Mouse (Mus musculus) C2C12 (cell line): ENCODE data around the gene Vps13d. TPM values are rescaled to one million over a fixed set of nuclear protein-coding genes. Genes with fewer than 3 reads are reported as not detected.

Experiments used
- H3K27me3 ChIP-seq: one replicate; pipeline ENCODE4 v1.6.1; 2011; ENCODE audit not compliant: control insufficient read depth, insufficient read depth, insufficient read length
- H3K36me3 ChIP-seq: one replicate; pipeline ENCODE4 v1.6.1; 2011; ENCODE audit not compliant: control insufficient read depth, insufficient read depth
- H3K4me3 ChIP-seq: one replicate; pipeline ENCODE4 v1.5.1; 2011; ENCODE audit warnings: mild to moderate bottlenecking, control low read depth; ENCODE audit not compliant: poor library complexity, insufficient read depth, severe bottlenecking
- H3K79me2 ChIP-seq: one replicate; pipeline ENCODE4 v1.6.1; 2011; ENCODE audit not compliant: control insufficient read depth, insufficient read depth
- H3K79me3 ChIP-seq: one replicate; pipeline ENCODE4 v1.6.1; 2011; ENCODE audit warnings: low read depth, control low read depth
- H3ac ChIP-seq: one replicate; pipeline ENCODE3; 2011; ENCODE audit warnings: low read depth; ENCODE audit not compliant: control insufficient read depth, insufficient read length
- CEBPB ChIP-seq: IDR thresholded peaks from one replicate; pipeline ENCODE4 v1.6.1; 2011; ENCODE audit warnings: low read depth, mild to moderate bottlenecking, control low read depth, moderate library complexity
- CTCF ChIP-seq: IDR thresholded peaks from one replicate; pipeline ENCODE4 v1.5.1; 2011; ENCODE audit not compliant: control insufficient read depth, insufficient read depth, insufficient read length
- FOSL1 ChIP-seq: IDR thresholded peaks from one replicate; pipeline ENCODE4 v1.8.0; 2011; ENCODE audit warnings: mild to moderate bottlenecking, low read length; ENCODE audit not compliant: poor library complexity, insufficient read depth, severe bottlenecking
- MAX ChIP-seq: IDR thresholded peaks from one replicate; pipeline ENCODE4 v1.6.1; 2011; ENCODE audit warnings: mild to moderate bottlenecking, control low read depth
- MYOD1 ChIP-seq: IDR thresholded peaks from one replicate; pipeline ENCODE4 v1.6.1; 2011; ENCODE audit warnings: low read depth; ENCODE audit not compliant: control insufficient read depth, insufficient read length
- MYOG ChIP-seq: IDR thresholded peaks from one replicate; pipeline ENCODE4 v1.6.1; 2011; ENCODE audit not compliant: control insufficient read depth, insufficient read length; ENCODE audit errors: extremely low read depth
- USF1 ChIP-seq: IDR thresholded peaks from one replicate; pipeline ENCODE4 v1.6.1; 2011; ENCODE audit warnings: low read depth, mild to moderate bottlenecking, control low read depth, moderate library complexity
- polyA plus RNA-seq: library from polyadenylated mRNA; unstranded; fragments of >200 nt; fragmentation: generic; extraction: Trizol; gene quantifications from one replicate; pipeline ENCODE4 v1.2.1, GENCODE M21; 2012; ENCODE audit warnings: missing spikeins

Gene Vps13d
- polyA plus RNA-seq, 1 experiment, result 6.0 TPM

DNA sequence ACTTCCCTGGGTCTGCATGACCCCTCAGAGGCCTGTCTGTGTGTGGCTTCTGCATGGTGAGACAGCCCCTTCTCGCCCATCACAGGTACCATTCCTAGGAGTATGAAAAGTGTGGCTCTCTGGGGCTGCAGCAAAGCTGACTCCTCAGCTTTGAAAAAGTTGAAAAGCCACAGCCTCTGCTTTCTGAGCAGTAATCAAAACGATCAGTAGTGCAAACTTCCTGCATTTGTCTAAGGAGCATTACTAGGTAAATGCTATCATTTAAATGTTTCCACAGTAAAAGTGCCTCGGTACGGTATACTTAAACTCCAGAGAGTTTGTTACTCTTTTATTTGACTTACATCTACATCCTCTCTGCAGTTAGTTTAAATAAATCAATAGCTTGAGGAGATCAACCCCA, 59.3 kb downstream of the Vps13d start:
- Histone ChIP-seq H3ac (no peak overlapping the region), H3K4me3 (no peak overlapping the region), H3K27me3 (no peaks in the 10 kb centered on the region), H3K79me2 (no peaks in the 10 kb centered on the region), H3K36me3 (peaks cover 20% of the 10 kb centered on the region), H3K79me3 (no peaks in the 10 kb centered on the region)
- TF ChIP-seq CTCF (no peak), MYOG (no peak), MAX (no peak), FOSL1 (no peak), MYOD1 (no peak), CEBPB (no peak), USF1 (no peak)

DNA sequence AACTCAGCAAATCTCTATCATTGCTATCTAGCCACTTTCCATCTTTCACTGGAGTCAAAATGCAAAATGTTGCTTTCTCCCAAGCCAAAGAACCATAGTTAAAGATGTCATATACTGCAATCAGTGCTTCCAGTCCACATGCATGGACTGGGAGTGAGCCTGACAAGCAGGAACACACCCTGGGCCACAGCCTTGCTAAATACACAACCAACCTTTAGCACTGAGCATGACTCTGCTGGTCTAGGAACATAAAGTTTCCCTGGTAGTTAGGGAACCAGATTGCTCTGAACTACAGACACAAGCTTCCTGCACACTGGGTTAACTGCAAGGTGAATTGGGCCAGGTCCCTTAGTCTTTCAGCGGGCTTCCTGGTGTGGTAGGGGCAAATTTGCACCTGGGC, 64.0 kb downstream of the Vps13d start:
- H3K27me3 ChIP-seq, result no peaks in the 10 kb centered on the region
- H3K36me3 ChIP-seq, result peaks cover 27% of the 10 kb centered on the region
- H3ac ChIP-seq, result no peak overlapping the region
- H3K4me3 ChIP-seq, result no peak overlapping the region
- no peaks in the 10 kb centered on the region for H3K79me2 ChIP-seq
- no peaks in the 10 kb centered on the region for H3K79me3 ChIP-seq
- TF ChIP-seq CEBPB, result no peak
- TF ChIP-seq MYOG, result no peak
- TF ChIP-seq MAX, result no peak
- no peak for TF ChIP-seq FOSL1
- TF ChIP-seq MYOD1, result no peak
- TF ChIP-seq USF1, result no peak
- no peak for TF ChIP-seq CTCF

DNA sequence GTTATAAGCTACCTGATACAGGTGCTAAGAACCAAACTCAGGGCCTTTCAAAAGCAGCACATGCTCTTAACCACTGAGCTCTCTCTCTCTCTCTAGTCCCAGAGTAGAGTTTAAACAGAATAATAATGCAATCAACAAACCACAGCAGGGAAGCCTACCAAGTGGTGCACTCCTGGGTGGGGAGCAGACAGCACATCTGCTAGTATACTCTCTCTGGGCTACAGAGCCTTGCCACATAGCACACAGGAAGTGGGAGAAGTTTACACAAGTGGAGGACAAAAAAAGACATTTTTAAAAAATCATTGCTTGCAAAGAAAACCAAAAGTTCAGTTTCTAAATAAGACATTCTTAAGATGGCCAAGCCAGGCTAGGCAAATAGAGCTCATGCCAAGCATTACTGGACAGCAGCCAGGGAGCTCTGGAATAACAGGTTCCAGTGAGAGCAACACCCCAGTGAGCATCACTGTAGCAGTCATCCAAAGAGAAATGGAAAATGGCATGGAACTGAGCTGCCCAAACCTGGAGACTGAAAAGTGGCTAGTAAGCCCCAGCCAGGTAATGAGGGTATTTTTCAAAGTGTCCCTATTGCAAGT, 64.8 kb downstream of the Vps13d start:
- TF ChIP-seq FOSL1, result no peak
- TF ChIP-seq CTCF, result no peak
- no peak for TF ChIP-seq USF1
- TF ChIP-seq MYOG, result no peak
- TF ChIP-seq CEBPB, result no peak
- no peak for TF ChIP-seq MYOD1
- TF ChIP-seq MAX, result no peak

DNA sequence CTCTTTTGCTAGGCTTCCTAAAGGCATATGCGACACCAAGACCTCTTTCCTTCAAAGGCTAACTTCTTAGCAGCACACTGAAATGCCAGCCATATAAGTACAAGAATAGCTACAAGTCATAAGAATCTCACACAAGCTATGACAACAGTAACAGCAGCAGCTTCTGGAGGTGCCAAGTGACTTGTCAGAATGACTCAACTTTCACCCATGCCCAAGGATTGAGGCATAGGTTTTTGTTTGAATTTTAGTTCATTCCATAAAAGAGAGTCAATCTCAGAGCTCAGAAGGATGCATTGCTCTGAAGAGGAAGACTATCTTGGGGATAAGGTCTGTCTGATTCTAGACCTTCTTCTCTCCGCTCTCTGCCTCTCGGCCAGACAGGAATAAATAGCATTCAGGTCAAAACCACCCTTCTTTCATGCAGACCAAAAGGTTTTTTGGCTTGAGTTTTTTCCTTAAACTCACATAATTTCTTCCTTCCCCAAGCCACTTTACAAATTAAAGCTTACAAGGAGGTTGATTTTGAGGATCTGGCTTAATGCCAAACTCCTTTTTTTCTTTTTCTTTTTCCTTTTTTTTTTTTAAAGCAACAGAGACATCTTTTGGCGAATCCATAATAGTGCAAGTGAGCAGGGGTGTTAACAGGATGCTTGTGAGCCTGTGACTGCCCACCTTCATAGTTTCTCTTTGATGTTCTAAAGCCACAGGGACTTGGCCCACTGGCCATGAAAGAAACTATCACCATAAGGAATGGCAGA, 69.2 kb downstream of the Vps13d start:
- H3K4me3 ChIP-seq, result no peak overlapping the region
- no peaks in the 10 kb centered on the region for H3K79me3 ChIP-seq
- no peaks in the 10 kb centered on the region for H3K79me2 ChIP-seq
- no peak overlapping the region for H3ac ChIP-seq
- H3K36me3 ChIP-seq, result peaks cover 48% of the 10 kb centered on the region
- TF ChIP-seq CEBPB (no peak), MAX (no peak), FOSL1 (no peak), MYOD1 (no peak), USF1 (no peak), MYOG (no peak), CTCF (no peak)
- H3K27me3 ChIP-seq, result no peaks in the 10 kb centered on the region

More for the DNA sequence above, 64.8 kb downstream of the Vps13d start:
- Histone ChIP-seq H3ac (no peak overlapping the region), H3K79me2 (no peaks in the 10 kb centered on the region), H3K36me3 (peaks cover 32% of the 10 kb centered on the region), H3K27me3 (no peaks in the 10 kb centered on the region), H3K4me3 (no peak overlapping the region), H3K79me3 (no peaks in the 10 kb centered on the region)

DNA sequence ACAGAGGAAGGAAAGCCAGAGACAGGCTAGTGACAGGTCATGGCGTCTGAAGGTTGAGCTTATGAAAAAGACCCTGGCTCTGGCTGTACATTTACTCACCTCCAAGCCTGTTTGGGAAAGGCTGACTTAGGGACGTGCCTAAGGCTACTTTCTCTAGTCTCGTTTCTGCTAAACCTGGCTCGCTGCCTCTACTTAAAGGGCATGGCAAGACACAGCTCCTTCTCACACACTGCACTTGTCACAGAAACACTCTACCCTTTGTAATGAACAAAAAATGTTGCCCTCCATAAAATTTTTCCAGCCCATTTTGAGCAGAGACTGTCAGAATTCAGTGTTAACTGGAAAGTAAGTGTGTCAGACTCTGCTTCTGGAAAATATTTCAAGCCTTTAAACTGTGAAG, 70.4 kb downstream of the Vps13d start:
- peaks cover 57% of the 10 kb centered on the region for H3K36me3 ChIP-seq
- no peaks in the 10 kb centered on the region for H3K79me3 ChIP-seq
- H3ac ChIP-seq, result no peak overlapping the region
- H3K27me3 ChIP-seq, result no peaks in the 10 kb centered on the region
- TF ChIP-seq MAX (no peak), FOSL1 (no peak), MYOD1 (no peak), CTCF (no peak), USF1 (no peak), MYOG (no peak), CEBPB (no peak)
- no peak overlapping the region for H3K4me3 ChIP-seq
- no peaks in the 10 kb centered on the region for H3K79me2 ChIP-seq
